Mouse (Mus musculus) forebrain, embryonic 14.5 days (tissue): ENCODE measurements around the gene Naa25. TPM values are rescaled to one million over a fixed set of nuclear protein-coding genes. Genes with fewer than 3 reads are reported as not detected.

Experiments used
- ATAC-seq: fragments of 200-750 bp; cut with Nextera tagmentation; 2 replicates; pipeline ENCODE4 v1.8.0; 2017; ENCODE audit warnings: mild to moderate bottlenecking, moderate library complexity
- DNase-seq: peaks from one replicate; pipeline ENCODE4 v3.0.0-alpha.2; 2015; ENCODE audit warnings: low spot score
- H3K27ac ChIP-seq: fragments of 300-500 bp; sonication (generic); 2 replicates; pipeline ENCODE4 v1.5.1; 2014; ENCODE audit warnings: low read depth, mild to moderate bottlenecking, control low read depth, low read length, moderate library complexity
- H3K27me3 ChIP-seq: fragments of 300-500 bp; sonication (generic); replicated peaks from 2 replicates; pipeline ENCODE4 v1.6.1; 2014; ENCODE audit warnings: low read length, control low read depth, mixed read lengths; ENCODE audit not compliant: control insufficient read depth, insufficient read depth
- H3K36me3 ChIP-seq: fragments of 300-500 bp; sonication (generic); 2 replicates; pipeline ENCODE4 v1.6.1; 2014; ENCODE audit warnings: low read length, control low read depth; ENCODE audit not compliant: control insufficient read depth, insufficient read depth
- H3K4me1 ChIP-seq: fragments of 300-500 bp; sonication (generic); 2 replicates; pipeline ENCODE4 v1.6.1; 2014; ENCODE audit warnings: antibody characterized with exemption, low read length, control low read depth; ENCODE audit not compliant: control insufficient read depth, insufficient read depth
- H3K4me2 ChIP-seq: fragments of 300-500 bp; sonication (generic); 2 replicates; pipeline ENCODE4 v1.6.1; 2014; ENCODE audit warnings: mild to moderate bottlenecking, control low read depth, low read length
- H3K4me3 ChIP-seq: fragments of 300-500 bp; sonication (generic); 2 replicates; pipeline ENCODE4 v1.5.1; 2014; ENCODE audit warnings: low read depth, low read length, control low read depth
- H3K9ac ChIP-seq: fragments of 300-500 bp; sonication (generic); 2 replicates; pipeline ENCODE4 v1.6.1; 2014; ENCODE audit warnings: mild to moderate bottlenecking, low read length, control low read depth, moderate library complexity
- H3K9me3 ChIP-seq: fragments of 300-500 bp; sonication (generic); replicated peaks from 2 replicates; pipeline ENCODE4 v1.6.1; 2016; ENCODE audit warnings: low read length, control low read depth, mixed read lengths; ENCODE audit not compliant: control insufficient read depth
- WGBS: fragments of 180-500 bp; shearing (Covaris S2); extraction: QIAGEN DNeasy Blood & Tissue Kit; methylation state at CpG from one replicate; pipeline ENCODE4 v1.1.7; 2014; 5-methylcytosine and 5-hydroxymethylcytosine counted together
- polyA plus RNA-seq: library from polyadenylated mRNA; unstranded; fragments of >200 nt; fragmentation: Nextera tagmentation; extraction: Ambion mirVana; gene quantifications from 2 replicates; pipeline ENCODE4 v1.2.1, GENCODE M21; 2014

Naa25 gene
- polyA plus RNA-seq, 1 experiment from 2014 or later: 54.7 TPM

GRCm38 (mm10) chr5:121399540-121399939 lies 1.8 kb downstream of the Naa25 start:
- no peak overlapping the region for H3K27ac ChIP-seq
- no peak for ATAC-seq
- H3K9me3 ChIP-seq: no peaks in the 10 kb centered on the region
- peaks cover 13% of the 10 kb centered on the region; the same call in 1 of the 2 replicates for H3K36me3 ChIP-seq
- H3K9ac ChIP-seq: no peak overlapping the region
- DNase-seq: no peak
- peaks cover 4% of the 10 kb centered on the region; the same call in 1 of the 2 replicates for H3K4me1 ChIP-seq
- no peak overlapping the region; the same call in 1 of the 2 replicates for H3K4me3 ChIP-seq
- no peaks in the 10 kb centered on the region for H3K27me3 ChIP-seq
- peak overlapping the region; percentile 93; the same call in 1 of the 2 replicates for H3K4me2 ChIP-seq
- WGBS: 89% methylated on average over 5 of the region's 5 CpGs

DNA sequence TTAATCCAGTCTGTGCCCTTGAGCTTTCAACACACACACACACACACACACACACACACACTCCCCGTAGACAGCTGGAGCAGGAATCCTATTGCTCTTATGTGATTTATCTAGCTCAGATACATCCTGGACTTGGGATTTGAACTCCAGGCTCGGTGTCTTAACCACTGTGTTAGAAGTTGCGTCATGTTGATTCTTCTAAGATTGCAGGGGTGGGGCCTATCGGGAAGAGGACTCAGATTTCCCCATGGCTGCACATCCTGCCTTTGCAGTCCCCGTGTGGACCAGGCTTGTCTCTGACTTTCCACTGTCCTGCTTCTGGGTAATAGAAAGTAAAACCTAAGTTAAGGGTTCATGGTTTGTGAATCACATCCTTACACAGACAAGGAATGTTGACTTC lies 2.3 kb downstream of the Naa25 start:
- H3K4me3 ChIP-seq: no peak overlapping the region
- 78% methylated on average over 5 of the region's 5 CpGs for WGBS
- DNase-seq: no peak
- H3K9ac ChIP-seq: no peak overlapping the region
- no peaks in the 10 kb centered on the region for H3K27me3 ChIP-seq
- peaks cover 13% of the 10 kb centered on the region; the same call in 1 of the 2 replicates for H3K36me3 ChIP-seq
- H3K27ac ChIP-seq: no peak overlapping the region
- ATAC-seq: no peak
- H3K4me2 ChIP-seq: no peak overlapping the region
- H3K4me1 ChIP-seq: peaks cover 4% of the 10 kb centered on the region; the same call in 1 of the 2 replicates
- H3K9me3 ChIP-seq: no peaks in the 10 kb centered on the region

DNA sequence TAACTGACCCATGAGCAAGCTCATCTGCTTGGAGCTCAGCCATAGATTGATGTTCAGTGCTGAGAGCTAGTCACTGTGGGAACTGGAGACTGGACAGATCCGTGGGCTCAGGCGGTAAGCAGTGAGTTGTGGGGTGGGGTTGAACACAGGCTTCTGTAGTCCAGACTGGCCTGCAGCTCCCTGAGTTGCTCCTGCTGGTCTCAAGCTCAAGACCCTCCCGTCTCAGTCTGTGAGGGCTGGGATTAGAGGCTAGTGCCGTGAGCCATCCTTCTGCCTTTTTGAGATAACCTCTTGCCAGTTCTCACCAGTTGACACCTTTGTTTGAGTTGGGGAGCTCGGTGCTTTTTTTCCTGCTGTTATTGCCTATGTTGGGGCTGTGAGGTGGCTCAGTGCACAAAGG lies 3.1 kb downstream of the Naa25 start:
- H3K9ac ChIP-seq: no peak overlapping the region
- ATAC-seq (no peak), DNase-seq (no peak)
- no peaks in the 10 kb centered on the region for H3K27me3 ChIP-seq
- 91% methylated on average over 5 of the region's 5 CpGs for WGBS
- no peak overlapping the region for H3K4me2 ChIP-seq
- H3K4me3 ChIP-seq: no peak overlapping the region
- no peak overlapping the region for H3K27ac ChIP-seq
- H3K9me3 ChIP-seq: no peaks in the 10 kb centered on the region
- peaks cover 4% of the 10 kb centered on the region; the same call in 1 of the 2 replicates for H3K4me1 ChIP-seq
- H3K36me3 ChIP-seq: peaks cover 13% of the 10 kb centered on the region; the same call in 1 of the 2 replicates

GRCm38 (mm10) chr5:121407856-121408255 lies 10.1 kb downstream of the Naa25 start:
- ATAC-seq (no peak), DNase-seq (no peak)
- H3K4me2 ChIP-seq: no peak overlapping the region
- H3K9me3 ChIP-seq: no peaks in the 10 kb centered on the region
- H3K4me3 ChIP-seq: no peak overlapping the region
- no peak overlapping the region for H3K9ac ChIP-seq
- H3K4me1 ChIP-seq: no peaks in the 10 kb centered on the region
- H3K27me3 ChIP-seq: no peaks in the 10 kb centered on the region
- WGBS: 93% methylated on average over 8 of the region's 8 CpGs
- peaks cover 62% of the 10 kb centered on the region for H3K36me3 ChIP-seq
- no peak overlapping the region for H3K27ac ChIP-seq

DNA sequence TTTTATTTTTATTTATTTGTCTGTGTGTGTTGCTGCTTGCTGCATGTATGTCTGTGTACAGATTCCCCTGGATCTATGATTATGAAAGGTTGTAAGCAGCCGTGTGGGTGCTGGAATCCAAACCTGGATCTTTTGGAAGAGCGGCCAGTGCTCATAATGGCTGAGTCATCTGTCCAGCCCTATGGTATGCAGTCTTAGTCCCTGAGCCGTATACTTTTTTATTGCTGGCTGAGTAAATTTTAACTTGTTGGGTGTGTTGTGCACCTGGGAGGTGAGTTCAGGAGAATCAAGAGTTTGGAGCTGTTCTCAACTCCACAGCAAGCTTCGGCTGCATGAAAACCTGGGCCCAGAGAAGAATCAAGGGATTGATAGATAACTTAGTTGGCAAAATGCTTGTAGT lies 13.2 kb downstream of the Naa25 start:
- H3K4me2 ChIP-seq: no peak overlapping the region
- DNase-seq: no peak
- no peak for ATAC-seq
- H3K4me1 ChIP-seq: no peaks in the 10 kb centered on the region
- WGBS: 94% methylated on average over 4 of the region's 4 CpGs
- no peaks in the 10 kb centered on the region for H3K9me3 ChIP-seq
- H3K27me3 ChIP-seq: no peaks in the 10 kb centered on the region
- peaks cover 85% of the 10 kb centered on the region for H3K36me3 ChIP-seq
- H3K9ac ChIP-seq: no peak overlapping the region
- no peak overlapping the region for H3K27ac ChIP-seq
- H3K4me3 ChIP-seq: no peak overlapping the region

DNA sequence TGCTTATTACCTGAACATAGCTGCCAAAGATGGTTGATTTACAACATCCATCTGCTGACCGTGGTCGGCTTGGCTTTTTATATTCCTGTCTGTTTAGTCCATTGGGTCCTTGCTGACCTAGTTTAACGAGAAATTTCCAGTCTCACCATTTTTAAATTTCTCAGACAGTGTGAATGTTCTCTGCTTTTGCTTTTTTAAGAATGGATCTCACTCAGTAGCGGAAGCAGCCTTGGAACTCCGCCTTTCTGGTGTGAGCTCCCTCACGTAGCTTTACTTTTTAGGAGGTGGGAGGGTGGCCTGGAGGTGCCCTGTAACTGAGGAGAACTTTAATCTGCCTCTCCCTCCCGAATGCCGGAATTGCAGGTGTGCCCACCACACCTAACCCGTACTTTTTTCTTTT lies 23.0 kb downstream of the Naa25 start:
- H3K27me3 ChIP-seq: no peaks in the 10 kb centered on the region
- H3K27ac ChIP-seq: no peak overlapping the region
- WGBS: 95% methylated on average over 9 of the region's 9 CpGs
- H3K4me3 ChIP-seq: no peak overlapping the region
- peaks cover 92% of the 10 kb centered on the region for H3K36me3 ChIP-seq
- ATAC-seq (no peak), DNase-seq (no peak)
- no peak overlapping the region for H3K9ac ChIP-seq
- H3K4me1 ChIP-seq: no peaks in the 10 kb centered on the region
- no peak overlapping the region for H3K4me2 ChIP-seq
- no peaks in the 10 kb centered on the region for H3K9me3 ChIP-seq

DNA sequence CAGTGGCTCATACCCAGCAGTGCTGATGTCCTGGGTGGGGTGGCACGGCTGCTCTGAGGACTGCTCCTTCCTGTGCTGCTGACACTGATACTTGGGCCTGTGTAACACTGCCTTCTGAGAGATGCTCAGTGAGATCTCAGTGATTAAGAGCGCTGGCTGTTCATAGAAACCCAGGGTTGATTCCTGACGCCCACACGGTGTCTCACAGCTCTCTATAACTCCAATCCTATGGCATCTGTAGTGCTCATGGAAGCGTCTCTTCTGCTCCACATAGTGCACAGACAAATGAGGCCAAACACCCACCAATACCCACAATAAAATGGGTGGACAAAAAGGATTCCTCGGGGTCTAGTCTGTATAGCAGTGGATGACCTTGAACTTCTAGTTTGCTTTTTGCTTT lies 25.1 kb downstream of the Naa25 start:
- Histone ChIP-seq H3K36me3 (peaks cover 92% of the 10 kb centered on the region), H3K9ac (no peak overlapping the region), H3K27me3 (no peaks in the 10 kb centered on the region), H3K4me1 (no peaks in the 10 kb centered on the region), H3K4me3 (no peak overlapping the region), H3K9me3 (no peaks in the 10 kb centered on the region), H3K4me2 (no peak overlapping the region), H3K27ac (no peak overlapping the region)
- no peak for ATAC-seq
- no peak for DNase-seq
- 88% methylated on average over 6 of the region's 6 CpGs for WGBS

DNA sequence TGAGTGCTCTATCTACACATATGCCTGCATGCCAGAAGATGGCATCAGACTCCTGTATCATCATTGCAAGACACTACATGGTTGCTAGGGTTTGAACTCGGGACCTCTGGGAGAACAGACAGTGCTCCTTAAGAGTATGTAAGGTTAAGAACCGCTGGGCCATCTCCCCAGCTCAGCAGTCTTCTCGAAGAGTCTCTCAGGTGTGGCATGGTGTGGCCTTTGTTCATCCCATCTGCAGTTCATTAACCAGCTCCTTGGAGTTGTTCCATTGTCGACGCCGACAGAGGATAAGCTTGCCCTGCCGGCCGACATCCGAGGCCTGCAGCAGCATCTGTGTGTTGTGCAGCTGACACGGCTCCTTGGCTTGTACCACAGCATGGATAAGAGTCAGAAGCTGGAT lies 25.6 kb downstream of the Naa25 start:
- no peaks in the 10 kb centered on the region for H3K27me3 ChIP-seq
- H3K27ac ChIP-seq: no peak overlapping the region
- no peaks in the 10 kb centered on the region for H3K9me3 ChIP-seq
- H3K4me3 ChIP-seq: no peak overlapping the region
- DNase-seq (no peak), ATAC-seq (no peak)
- H3K36me3 ChIP-seq: peaks cover 92% of the 10 kb centered on the region
- WGBS: 91% methylated on average over 10 of the region's 10 CpGs
- H3K4me2 ChIP-seq: no peak overlapping the region
- H3K9ac ChIP-seq: no peak overlapping the region
- no peaks in the 10 kb centered on the region for H3K4me1 ChIP-seq

GRCm38 (mm10) chr5:121428954-121429353 lies 31.2 kb downstream of the Naa25 start:
- Histone ChIP-seq H3K36me3 (peaks cover 97% of the 10 kb centered on the region), H3K27ac (no peak overlapping the region), H3K27me3 (no peaks in the 10 kb centered on the region), H3K4me1 (no peaks in the 10 kb centered on the region), H3K4me2 (no peak overlapping the region), H3K9ac (no peak overlapping the region), H3K9me3 (no peaks in the 10 kb centered on the region), H3K4me3 (no peak overlapping the region)
- DNase-seq (no peak), ATAC-seq (no peak)
- 97% methylated on average over 3 of the region's 3 CpGs for WGBS
